Mouse (Mus musculus): ENCODE measurements around the gene Pcid2.
"Not testable (repeated sequence)": the region's sequence is repeated elsewhere in the genome, so short reads cannot be mapped to it uniquely, and the experiment has no call there.

Pcid2 gene

DNA sequence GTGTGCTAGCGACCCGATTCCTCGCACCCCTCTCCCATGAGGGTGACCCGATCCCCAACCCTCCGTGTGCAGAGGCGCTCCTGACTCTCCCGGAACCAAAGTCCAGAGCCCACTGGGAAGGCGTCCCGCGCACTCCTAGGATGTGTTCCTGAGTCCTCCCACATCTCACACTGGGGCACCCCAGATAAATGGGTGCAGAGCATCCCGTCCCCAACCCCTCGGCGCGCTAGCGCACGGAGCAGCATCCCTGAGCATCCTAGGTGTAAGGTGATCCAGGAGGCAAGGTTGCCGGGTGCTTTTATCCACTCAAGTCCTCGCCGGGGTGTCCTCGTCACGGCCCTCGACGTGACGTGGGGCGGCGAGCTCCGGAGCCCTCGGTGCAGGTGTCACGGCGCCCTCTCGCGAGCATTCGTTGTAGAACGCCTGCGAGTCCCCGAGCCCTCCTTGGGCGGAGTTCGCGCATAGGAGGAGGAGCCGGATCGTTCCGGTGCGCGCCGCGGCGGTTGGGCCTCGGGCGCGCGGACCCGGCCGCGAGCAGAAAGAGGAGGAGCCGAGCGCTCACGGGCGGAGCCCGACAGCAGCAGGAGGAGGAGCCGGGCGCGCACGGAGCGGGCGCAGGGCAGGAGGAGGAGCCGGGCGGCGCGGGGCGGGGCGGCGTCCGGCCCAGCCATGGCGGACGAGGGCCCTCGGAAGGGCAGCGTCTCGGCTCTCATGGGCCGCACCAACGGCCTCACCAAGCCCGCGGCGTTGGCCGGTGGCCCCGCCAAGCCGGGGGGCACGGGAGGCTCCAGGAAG is at the start of gene Pcid2, which contains the start of gene Cul4a:
Gene Pcid2 (minus strand): TSS at position 373 of the 795 bp plus-strand sequence.
Gene Cul4a (plus strand): TSS at position 535 of the 795 bp plus-strand sequence.
- in situ Hi-C loops (cut with MboI; ENCODE audit: low sequenced_read_pairs) = no loop called here

DNA sequence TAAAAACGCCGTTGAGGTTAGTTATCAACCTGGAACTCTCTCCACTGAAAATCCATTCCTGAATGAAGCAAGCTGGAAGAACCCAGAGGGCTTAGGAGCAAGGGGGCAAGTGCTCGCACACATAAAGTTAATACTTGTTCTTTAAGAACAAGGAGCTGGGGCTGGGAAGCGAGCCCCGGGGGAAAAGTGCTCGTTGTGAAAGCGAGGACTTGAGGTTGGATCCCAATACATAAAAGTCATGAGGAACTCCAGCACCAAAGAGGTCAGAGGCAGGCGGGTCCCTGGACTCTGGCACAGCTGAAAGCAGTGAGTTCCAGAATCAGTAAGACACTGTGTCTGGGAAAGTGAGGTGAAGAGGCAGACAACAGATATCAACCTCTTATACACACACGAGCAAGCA is 48.8 kb upstream of the Pcid2 start:
- in situ Hi-C loops (cut with MboI; ENCODE audit: low sequenced_read_pairs) = no loop called here

DNA sequence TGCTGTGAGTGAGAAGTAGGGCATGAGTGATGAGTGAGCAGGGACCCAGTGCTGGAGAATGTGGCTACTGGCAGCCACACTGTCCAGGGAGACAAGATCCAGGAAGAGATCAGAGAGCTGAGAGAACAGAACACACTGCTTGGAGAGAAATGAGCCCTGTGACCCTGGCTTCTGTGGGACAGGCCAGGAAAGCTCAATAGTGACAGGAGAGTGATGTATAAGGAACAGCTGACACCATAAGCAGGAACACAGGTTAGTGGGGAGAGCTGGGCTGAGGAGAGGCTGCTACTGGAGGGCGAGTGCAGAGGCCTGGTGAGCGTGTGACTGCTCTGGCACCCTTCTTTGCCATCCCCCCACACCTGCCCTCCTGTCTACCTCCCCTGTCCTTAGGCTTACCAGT is 45.7 kb upstream of the Pcid2 start:
- in situ Hi-C loops (cut with MboI; ENCODE audit: low sequenced_read_pairs) = no loop called here

DNA sequence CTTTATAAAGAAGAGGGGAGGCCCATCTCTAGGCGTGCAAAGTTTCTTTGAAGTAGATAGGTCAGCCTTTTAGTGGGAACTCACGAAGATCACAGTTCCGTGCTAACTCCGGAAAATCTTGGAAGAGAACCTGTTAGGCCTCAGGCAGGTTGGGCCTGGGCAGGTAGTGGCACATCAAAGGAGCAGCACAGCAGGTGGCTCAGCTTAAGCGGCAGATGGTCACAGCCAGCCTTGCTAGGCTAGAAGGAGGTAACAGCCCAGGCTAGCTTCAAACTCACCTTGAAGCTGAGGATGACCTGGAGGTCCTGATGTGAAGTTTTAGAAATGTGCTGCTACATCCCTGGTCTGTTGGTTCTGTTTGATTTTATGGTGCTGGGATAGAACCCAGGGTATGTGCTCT is 44.6 kb upstream of the Pcid2 start:
- in situ Hi-C loops (cut with MboI; ENCODE audit: low sequenced_read_pairs) = no loop called here

DNA sequence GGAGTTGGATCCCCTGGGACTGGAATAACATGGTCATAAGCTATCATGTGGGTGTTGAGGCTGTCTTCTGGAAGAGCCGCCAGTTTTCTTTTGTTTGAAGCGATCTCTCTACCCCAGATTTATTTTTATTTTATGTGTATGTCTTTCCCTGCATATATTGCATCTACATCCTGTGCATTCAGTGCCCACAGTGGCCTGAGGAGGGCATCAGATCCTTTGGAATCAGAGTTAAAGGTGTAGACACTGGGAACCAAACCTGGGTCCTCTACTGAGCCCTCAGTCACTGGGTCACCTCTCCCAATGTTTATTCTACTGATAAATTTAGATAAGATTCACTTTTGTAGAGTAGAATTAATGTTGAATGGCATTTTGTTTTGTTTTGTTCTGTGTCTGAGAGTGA is 44.0 kb upstream of the Pcid2 start:
- in situ Hi-C loops (cut with MboI; ENCODE audit: low sequenced_read_pairs) = no loop called here

DNA sequence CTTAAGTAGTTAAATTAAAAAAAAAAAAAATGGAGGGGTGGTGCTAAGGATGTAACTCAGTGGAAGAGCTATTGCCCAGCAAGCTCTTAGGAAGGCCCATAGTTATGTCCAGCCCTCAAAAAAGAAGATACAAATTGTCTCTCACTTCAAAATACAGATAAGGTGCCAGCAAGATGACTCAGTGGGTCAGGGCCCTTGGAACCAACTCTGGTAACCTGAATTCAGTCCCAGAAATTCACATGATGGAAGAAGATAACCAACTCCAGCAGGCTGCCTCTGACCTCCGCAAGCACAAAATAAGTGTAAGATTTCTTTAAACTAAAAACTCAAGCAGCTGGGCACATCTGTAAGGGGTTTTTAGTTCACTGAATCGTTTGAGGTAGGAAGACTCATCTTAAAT is 43.2 kb upstream of the Pcid2 start:
- in situ Hi-C loops (cut with MboI; ENCODE audit: low sequenced_read_pairs) = no loop called here

DNA sequence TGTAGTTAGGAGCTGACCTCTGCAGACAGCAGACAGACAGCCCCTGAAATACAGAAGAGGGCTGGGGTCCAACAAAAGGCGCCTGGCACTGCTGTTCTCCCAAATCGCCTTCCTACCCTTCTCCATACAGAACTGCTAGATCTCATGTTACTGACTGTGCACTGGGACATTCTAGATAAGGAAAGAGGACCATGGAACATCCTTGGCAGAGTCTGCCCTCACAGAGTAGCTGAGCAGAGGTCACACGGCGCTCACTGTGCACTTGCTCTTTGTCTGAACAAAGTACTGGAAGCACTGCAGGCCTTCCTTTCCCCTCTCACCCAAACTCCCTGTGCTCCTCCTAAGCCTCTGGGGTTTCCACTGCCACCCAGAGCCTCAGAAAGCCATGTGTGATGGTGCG is 36.4 kb upstream of the Pcid2 start:
- in situ Hi-C loops (cut with MboI; ENCODE audit: low sequenced_read_pairs) = no loop called here

DNA sequence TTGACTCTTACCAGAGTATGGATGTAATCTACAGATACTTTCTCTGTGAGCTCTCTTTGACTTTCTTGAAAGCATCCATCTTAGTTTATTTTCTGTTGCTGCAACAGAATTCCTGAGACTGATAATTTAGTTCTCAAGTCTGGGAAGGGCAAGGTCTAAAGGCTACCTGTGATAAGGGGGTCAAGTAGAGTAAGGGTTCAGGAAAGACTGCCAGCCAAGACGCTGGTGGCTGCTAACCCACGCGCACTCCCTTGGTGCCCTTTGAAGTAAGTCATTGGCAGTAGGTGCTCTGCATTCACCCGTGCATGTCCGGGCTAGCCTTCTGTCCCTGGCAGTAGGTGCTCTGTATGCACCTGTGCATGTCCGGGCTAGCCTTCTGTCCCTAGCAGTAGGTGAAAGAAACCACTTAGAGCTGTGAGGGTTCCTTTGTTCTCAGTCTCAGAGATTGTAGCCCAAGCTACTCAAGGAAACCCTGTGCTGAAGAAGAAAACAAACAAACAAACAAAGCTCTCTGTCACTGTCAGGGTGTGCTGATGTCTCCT is 34.5 kb upstream of the Pcid2 start:
- in situ Hi-C loops (cut with MboI; ENCODE audit: low sequenced_read_pairs) = no loop called here

DNA sequence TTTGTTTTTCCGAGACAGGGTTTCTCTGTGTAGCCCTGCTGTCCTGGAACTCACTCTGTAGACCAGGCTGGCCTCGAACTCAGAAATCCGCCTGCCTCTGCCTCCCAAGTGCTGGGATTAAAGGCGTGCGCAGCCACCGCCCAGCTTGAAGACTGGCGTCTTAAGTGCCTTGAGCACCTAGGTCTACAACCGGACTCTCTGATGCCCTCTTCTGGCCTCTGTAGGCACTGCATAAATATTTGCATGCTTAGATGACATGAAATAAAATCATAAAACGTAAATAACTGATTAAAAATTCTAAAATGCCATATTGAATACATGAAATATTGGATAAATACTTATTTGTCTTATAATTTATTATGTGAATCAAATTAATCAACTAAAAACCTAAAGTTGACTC is 27.0 kb upstream of the Pcid2 start:
- in situ Hi-C loops (cut with MboI; ENCODE audit: low sequenced_read_pairs) = not testable (repeated sequence)

DNA sequence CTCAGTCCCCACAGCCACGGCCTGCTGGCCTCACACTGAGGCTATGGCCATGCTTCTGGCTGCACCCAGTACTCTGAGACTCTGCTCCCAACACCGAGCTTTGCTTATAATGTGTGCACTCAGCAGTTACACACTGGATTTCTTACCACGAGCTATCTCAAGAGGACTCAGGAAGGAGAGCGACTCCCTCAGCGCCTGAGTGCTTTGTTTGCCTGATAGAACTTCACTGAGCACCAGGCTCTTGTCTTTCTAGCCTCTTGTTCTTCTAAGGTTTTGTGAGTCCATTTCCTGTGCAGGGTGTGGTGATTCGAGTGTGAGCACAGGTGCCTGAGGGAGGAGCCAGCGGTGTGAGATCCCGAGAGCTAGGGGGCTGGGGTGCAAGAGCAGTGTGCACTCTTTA is 19.6 kb upstream of the Pcid2 start:
- in situ Hi-C loops (cut with MboI; ENCODE audit: low sequenced_read_pairs) = no loop called here

DNA sequence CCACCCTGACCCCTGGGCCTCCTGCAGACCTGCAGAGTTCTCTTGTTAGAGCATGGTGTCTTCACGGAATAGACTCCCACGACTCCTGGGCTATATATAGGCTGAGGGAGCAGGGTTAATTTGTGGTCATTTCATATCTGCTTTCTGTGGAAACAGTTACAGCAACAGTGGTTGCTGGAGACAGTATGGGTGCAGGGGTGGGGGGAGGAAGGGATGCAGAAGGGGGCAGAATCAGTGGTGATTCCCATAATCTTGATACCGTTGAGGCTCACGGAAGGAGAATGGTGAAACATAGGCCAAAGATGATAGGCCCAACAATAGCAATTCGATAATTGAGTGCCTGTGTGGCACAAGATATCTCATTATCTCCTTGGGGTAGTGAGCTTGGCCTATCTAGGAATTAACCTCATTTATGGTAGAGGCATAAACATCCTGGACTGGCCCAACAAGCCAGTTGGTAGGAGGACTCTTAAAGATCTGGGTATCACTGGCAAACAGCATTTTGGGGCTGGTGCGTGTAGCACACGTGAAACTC is 17.7 kb upstream of the Pcid2 start:
- in situ Hi-C loops (cut with MboI; ENCODE audit: low sequenced_read_pairs) = no loop called here

DNA sequence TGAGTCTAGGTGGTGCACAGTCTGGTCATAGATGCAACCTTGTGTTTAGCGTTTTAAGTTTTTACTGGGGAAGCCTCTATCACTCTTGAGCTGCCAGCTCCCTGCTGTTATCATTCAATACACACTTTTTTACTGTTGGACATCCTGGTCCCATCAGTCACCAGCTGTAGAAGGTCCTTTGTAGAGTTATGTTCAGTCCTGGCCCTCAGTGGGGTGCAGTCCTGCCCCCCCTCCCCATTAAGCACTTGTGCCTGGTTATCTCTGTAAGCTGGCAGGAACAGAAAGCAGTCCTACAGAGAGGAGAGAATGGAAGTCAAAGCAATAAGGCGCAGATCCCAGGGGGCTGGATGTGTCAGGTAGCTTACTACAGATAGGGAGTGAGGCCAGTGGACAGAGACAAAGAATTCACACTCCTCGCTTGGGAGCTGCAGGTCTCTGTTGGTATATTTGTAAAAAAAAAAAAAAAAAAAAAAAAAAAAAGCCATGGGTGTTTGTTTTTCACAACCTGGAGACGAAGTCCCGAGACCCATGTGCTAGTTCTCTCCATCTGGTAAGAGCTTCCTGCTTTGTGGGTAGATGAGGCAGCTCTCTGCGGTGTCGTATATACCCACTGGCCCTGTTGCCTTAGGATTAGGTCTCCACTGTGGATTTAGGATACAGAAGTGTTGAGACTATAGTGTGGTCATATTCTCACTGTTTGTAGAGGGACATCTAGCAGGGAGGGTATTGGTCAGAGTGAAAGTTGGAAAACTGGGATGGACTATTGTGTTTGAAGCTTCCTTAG is 15.8 kb upstream of the Pcid2 start:
- in situ Hi-C loops (cut with MboI; ENCODE audit: low sequenced_read_pairs) = no loop called here

DNA sequence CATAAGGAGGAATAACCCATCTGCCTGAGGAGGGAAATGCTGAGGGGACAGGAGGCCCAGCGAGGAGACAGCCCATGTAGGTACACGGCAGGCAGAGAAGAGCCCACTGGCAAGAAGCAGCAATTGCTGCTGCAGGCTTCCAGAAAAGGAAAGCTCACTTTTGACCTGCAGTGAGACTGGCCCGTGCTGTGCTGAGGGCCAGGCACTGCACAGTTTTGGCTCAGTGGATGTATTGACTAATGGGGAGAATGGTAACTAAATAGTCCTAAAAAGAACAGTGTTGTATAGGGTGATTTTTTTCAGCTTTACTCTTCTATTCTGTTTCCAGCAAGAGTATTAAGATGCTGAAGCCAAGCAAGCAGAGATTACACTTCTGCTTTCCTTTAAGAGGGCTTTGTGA is 13.3 kb upstream of the Pcid2 start:
- in situ Hi-C loops (cut with MboI; ENCODE audit: low sequenced_read_pairs) = no loop called here

DNA sequence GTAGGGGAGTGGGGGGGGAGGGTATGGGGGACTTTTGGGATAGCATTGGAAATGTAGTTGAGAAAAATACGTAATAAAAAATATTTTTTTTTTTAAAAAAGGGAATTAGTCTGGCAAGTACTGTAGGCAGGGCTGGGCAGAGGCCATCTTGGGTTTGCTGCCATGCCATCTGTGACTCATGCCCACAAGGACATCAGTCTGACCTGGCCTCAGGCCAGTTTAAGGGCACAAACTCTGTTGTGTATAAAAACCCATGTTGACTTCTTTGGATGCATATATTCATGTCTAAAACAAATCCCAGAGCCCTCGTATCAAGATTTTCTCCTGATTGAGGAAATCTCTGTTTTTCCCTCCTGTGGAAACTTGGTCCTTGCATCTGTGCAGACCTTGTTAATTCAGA is 11.8 kb upstream of the Pcid2 start:
- in situ Hi-C loops (cut with MboI; ENCODE audit: low sequenced_read_pairs) = no loop called here

DNA sequence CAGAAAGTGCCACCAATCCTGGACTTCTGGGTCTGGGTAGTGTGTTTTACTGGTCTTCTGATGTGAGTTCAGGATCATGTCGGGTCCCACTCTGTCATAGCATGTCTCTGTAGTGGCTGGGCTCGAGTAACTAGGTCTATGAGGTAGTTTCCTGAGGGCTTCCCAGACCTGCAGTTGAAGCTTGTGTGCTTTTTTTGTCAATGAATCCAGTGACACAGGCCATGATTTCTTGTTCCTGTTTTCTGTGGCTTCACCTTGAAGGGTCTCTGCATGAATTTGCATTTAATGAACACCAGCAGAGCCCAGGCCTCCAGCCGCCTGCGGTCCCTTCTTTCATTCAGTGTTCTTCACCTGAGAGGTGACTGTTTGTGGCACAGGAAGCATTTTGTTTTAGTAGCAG is 8.0 kb upstream of the Pcid2 start:
- in situ Hi-C loops (cut with MboI; ENCODE audit: low sequenced_read_pairs) = no loop called here

DNA sequence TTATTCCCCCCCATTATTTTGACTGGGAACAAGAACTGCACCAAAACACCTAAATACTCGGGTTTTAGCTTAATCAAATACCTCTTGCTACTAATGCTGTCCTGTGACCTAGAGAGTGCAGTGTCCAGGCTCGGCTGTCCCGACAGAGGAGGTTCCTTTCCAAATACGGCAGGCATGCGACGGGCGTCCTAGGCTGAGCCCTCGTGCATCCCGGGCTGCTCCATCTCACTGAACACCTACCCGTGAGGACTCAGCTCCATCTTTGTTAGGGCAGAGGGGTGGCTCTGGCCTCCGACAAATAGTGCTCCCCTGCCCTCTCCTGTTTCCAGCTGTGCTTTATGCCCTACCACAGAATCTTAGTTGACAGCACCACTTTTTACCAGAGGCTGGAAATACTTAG is 6.7 kb upstream of the Pcid2 start:
- in situ Hi-C loops (cut with MboI; ENCODE audit: low sequenced_read_pairs) = no loop called here

DNA sequence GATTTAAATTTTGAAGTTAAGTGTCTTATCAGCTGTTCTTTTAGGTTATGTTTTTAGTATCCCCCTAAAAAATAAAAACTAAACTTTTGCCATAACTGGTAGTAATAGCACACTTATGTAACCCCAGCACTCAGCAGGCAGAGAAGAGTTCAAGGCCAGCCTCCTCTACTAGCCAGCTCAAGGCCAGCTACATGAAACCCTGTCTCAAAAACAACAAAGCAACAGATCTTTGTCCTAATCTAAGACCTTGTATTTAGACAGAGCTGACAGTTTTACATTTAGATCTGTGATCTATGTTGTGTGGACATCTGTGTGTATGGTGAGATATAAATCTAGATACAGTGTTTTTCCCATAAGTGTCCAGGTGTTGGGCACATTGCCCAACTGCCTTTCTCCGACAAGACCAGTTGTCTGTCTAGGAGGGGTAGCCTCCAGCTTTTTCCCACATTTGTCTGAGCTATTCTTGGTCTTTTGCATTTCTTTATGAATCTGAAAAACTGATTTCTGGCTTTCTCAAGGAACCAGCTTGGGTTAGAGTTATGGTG is 4.2 kb upstream of the Pcid2 start:
- in situ Hi-C loops (cut with MboI; ENCODE audit: low sequenced_read_pairs) = no loop called here

DNA sequence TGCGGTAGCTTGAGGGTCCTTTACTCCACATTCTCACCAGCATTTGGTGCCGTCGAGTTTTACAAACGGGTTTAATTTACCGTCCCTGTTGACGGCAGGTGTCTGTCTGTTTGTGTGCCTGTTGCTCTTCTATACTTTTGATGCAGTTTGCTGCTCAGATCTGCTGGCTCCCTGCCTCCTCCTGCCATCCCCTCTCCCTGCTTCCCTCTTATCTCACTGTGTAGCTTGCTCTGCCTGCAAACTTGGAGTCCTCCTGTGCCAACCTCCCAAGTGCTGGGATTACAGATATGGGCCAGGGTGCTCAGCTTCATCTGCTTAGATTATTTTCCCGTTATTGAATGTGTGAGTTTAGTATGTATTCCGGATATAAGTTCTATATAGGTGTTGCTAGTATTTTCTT is 3.7 kb upstream of the Pcid2 start:
- in situ Hi-C loops (cut with MboI; ENCODE audit: low sequenced_read_pairs) = no loop called here

DNA sequence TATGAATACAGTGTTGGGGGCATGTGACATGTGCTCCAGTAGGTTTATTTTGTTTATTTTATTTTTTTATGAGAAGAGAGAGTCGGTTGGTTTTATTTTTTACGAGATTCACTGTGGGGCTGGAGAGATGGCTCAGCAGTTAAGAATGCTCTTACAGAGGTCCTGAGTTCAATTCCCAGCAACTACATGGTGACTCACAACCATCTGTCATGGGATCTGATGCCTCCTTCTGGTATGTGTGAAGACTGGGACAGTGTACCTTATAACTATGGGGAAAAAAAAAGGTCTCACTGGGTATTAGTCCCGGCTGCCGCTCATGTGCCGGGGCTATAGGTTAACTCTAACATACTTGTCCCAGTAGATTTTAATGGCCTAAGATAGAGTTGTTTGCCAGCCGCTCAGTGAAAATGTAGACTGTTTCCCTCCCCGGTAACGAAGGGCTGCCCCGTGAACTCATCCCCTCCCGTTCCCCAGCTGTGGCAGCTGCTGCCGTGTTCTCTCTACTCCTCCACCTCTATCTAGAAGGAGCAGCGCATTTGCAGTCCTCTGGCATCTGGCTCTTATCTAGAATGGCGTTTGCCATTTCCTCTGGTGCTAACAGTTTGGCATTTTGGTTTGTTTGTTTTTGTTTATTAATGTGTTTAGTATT is 2.9 kb upstream of the Pcid2 start:
- in situ Hi-C loops (cut with MboI; ENCODE audit: low sequenced_read_pairs) = no loop called here

DNA sequence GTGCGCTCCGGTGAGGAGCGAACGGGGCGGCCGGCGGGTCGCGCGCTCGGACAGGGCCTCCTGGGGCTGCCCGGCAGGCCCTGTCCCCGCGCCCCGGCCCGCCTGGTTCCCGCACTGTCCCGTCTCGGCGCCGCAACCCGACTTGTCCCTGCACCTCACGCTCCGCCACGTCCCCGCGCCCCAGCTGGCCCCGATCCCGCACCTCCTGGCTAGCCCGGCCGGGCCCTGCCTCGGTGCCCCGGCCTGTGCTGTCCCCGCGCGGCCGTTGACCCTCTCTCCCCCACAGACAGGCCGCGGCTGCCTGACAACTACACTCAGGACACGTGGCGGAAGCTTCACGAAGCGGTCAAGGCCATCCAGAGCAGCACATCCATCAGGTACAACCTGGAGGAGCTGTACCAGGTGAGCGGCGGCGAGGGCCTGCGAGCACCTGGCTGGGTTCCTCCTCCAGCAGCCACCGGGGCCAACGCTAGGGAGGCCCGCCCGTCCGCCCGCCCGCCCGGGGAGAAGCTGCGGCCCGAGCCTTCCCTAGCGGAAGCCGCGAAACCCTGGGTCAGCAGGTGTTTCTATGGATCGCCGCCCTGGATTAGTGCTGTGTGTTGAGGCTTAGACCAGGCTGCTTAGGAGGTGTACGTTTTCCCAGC is 771 bp upstream of the Pcid2 start:
- in situ Hi-C loops (cut with MboI; ENCODE audit: low sequenced_read_pairs) = no loop called here

DNA sequence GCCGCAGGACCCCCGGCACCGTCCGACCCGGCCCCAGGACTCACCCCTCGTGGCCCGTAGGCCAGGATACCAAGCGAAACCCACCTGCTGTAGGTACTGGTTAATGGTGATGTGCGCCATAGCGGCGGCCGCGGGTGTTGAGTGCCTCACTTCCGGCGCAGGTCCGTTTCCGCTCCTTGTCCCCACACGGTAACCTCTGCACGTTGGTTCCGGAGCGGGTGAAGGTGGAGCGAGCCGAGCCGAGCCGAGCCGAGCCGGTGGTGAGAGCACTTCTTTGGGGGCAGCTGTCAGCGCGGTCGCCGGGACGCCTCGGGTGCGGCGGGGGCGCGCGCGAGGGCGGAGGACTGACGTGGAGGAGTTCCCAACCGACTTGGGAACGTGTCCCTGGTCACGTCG is 570 bp downstream of the Pcid2 start:
- in situ Hi-C loops (cut with MboI; ENCODE audit: low sequenced_read_pairs) = no loop called here
